Mouse (Mus musculus) left cerebral cortex, adult 11 months (tissue): Measurements from ENCODE around the gene Hrc.
A peak's percentile ranks its signal among the peaks of the same experiment; 100 is the strongest.

Experiments used
- DNase-seq: peaks from one replicate; pipeline ENCODE4 v3.0.0; 2022; ENCODE audit warnings: low spot score

The Hrc gene

GRCm38 (mm10) chr7:45335056-45335455 is at the start of gene Hrc:
Gene Hrc, plus strand, starts transcription at chr7:45335290.
- no peak for DNase-seq

GRCm38 (mm10) chr7:45286486-45286885 is 48.6 kb upstream of the Hrc start:
- DNase-seq, result no peak

GRCm38 (mm10) chr7:45296626-45297025 is 38.5 kb upstream of the Hrc start:
- no peak for DNase-seq

- no peak for DNase-seq
Measured at GRCm38 (mm10) chr7:45297563-45297962, 37.5 kb upstream of the Hrc start.

GRCm38 (mm10) chr7:45299752-45300151 is 35.3 kb upstream of the Hrc start:
- DNase-seq, result peak; percentile 63

GRCm38 (mm10) chr7:45300270-45300669 is 34.8 kb upstream of the Hrc start:
- no peak for DNase-seq

- no peak for DNase-seq
Measured at GRCm38 (mm10) chr7:45302626-45303025, 32.5 kb upstream of the Hrc start.

GRCm38 (mm10) chr7:45304869-45305268 is 30.2 kb upstream of the Hrc start:
- no peak for DNase-seq

- DNase-seq, result peak; percentile 71
Measured at GRCm38 (mm10) chr7:45305275-45305674, 29.8 kb upstream of the Hrc start.

- no peak for DNase-seq
Measured at GRCm38 (mm10) chr7:45308551-45309240, 26.4 kb upstream of the Hrc start.

- DNase-seq, result no peak
Measured at GRCm38 (mm10) chr7:45309455-45309854, 25.6 kb upstream of the Hrc start.

GRCm38 (mm10) chr7:45312023-45312422 is 23.1 kb upstream of the Hrc start:
- no peak for DNase-seq

GRCm38 (mm10) chr7:45312686-45313453 is 22.2 kb upstream of the Hrc start:
- no peak for DNase-seq

GRCm38 (mm10) chr7:45313495-45313894 is 21.6 kb upstream of the Hrc start:
- no peak for DNase-seq

GRCm38 (mm10) chr7:45315182-45315701 is 19.8 kb upstream of the Hrc start:
- no peak for DNase-seq

- DNase-seq, result no peak
Measured at GRCm38 (mm10) chr7:45316536-45316935, 18.6 kb upstream of the Hrc start.

GRCm38 (mm10) chr7:45322245-45322644 is 12.8 kb upstream of the Hrc start:
- DNase-seq, result no peak

GRCm38 (mm10) chr7:45323069-45323468 is 12.0 kb upstream of the Hrc start:
- no peak for DNase-seq

GRCm38 (mm10) chr7:45325800-45326199 is 9.3 kb upstream of the Hrc start:
- DNase-seq, result no peak

GRCm38 (mm10) chr7:45328841-45329475 is 6.1 kb upstream of the Hrc start:
- no peak for DNase-seq

- DNase-seq, result no peak
Measured at GRCm38 (mm10) chr7:45331502-45331901, 3.6 kb upstream of the Hrc start.

GRCm38 (mm10) chr7:45332685-45333425 is 2.2 kb upstream of the Hrc start:
- DNase-seq, result no peak
